Mouse (Mus musculus): ENCODE results near the gene Slc17a5. TPM values are rescaled to one million over a fixed set of nuclear protein-coding genes. Genes with fewer than 3 reads are reported as not detected.

The Slc17a5 gene
- polyA plus RNA-seq, 1 experiment from 2014 or later: 16.6 TPM

- no peaks in the 10 kb centered on the region for H3K27me3 ChIP-seq (replicated peaks; ENCODE audit: control insufficient read depth, insufficient read depth, low read length)
- no peak overlapping the region for H3K4me3 ChIP-seq (replicated peaks; ENCODE audit: low read length)
- no peaks in the 10 kb centered on the region for H3K36me3 ChIP-seq (ENCODE audit: control insufficient read depth, insufficient read depth)
- no peak overlapping the region for H3K27ac ChIP-seq (ENCODE audit: low read length)
- no peaks in the 10 kb centered on the region for H3K9me3 ChIP-seq (ENCODE audit: control insufficient read depth, low read length)
- H3K4me2 ChIP-seq (ENCODE audit: low read length): no peak overlapping the region
- no peak overlapping the region for H3K9ac ChIP-seq (replicated peaks; ENCODE audit: low read depth, low read length)
- ATAC-seq: no peak
- 84% methylated on average over 5 of the region's 5 CpGs for WGBS
- H3K4me1 ChIP-seq (replicated peaks; ENCODE audit: control insufficient read depth, insufficient read depth, low read length): no peaks in the 10 kb centered on the region
Observed at GRCm38 (mm10) chr9:78599927-78600326, 12.1 kb upstream of the Slc17a5 start.

- H3K36me3 ChIP-seq (ENCODE audit: control insufficient read depth, insufficient read depth): no peaks in the 10 kb centered on the region
- WGBS: 6% methylated on average over 5 of the region's 5 CpGs
- no peaks in the 10 kb centered on the region for H3K4me1 ChIP-seq (replicated peaks; ENCODE audit: control insufficient read depth, insufficient read depth, low read length)
- H3K27ac ChIP-seq (ENCODE audit: low read length): no peak overlapping the region
- no peaks in the 10 kb centered on the region for H3K27me3 ChIP-seq (replicated peaks; ENCODE audit: control insufficient read depth, insufficient read depth, low read length)
- no peak overlapping the region for H3K4me2 ChIP-seq (ENCODE audit: low read length)
- no peak overlapping the region for H3K4me3 ChIP-seq (replicated peaks; ENCODE audit: low read length)
- no peaks in the 10 kb centered on the region for H3K9me3 ChIP-seq (ENCODE audit: control insufficient read depth, low read length)
- peak; percentile 59; the same call in 1 of the 2 replicates for ATAC-seq
- H3K9ac ChIP-seq (replicated peaks; ENCODE audit: low read depth, low read length): no peak overlapping the region
Observed at GRCm38 (mm10) chr9:78596834-78597233, 9.0 kb upstream of the Slc17a5 start.

GRCm38 (mm10) chr9:78595769-78596555 lies 8.1 kb upstream of the Slc17a5 start:
- Histone ChIP-seq H3K4me3 (replicated peaks; ENCODE audit: low read length) (no peak overlapping the region), H3K4me1 (replicated peaks; ENCODE audit: control insufficient read depth, insufficient read depth, low read length) (no peaks in the 10 kb centered on the region), H3K27me3 (replicated peaks; ENCODE audit: control insufficient read depth, insufficient read depth, low read length) (no peaks in the 10 kb centered on the region), H3K9ac (replicated peaks; ENCODE audit: low read depth, low read length) (no peak overlapping the region), H3K9me3 (ENCODE audit: control insufficient read depth, low read length) (no peaks in the 10 kb centered on the region), H3K4me2 (ENCODE audit: low read length) (no peak overlapping the region), H3K27ac (ENCODE audit: low read length) (no peak overlapping the region), H3K36me3 (ENCODE audit: control insufficient read depth, insufficient read depth) (no peaks in the 10 kb centered on the region)
- WGBS: 92% methylated on average over 18 of the region's 18 CpGs
- no peak for ATAC-seq

GRCm38 (mm10) chr9:78595257-78595656 lies 7.4 kb upstream of the Slc17a5 start:
- WGBS: 91% methylated on average over 3 of the region's 3 CpGs
- Histone ChIP-seq H3K27me3 (replicated peaks; ENCODE audit: control insufficient read depth, insufficient read depth, low read length) (no peaks in the 10 kb centered on the region), H3K9me3 (ENCODE audit: control insufficient read depth, low read length) (no peaks in the 10 kb centered on the region), H3K9ac (replicated peaks; ENCODE audit: low read depth, low read length) (no peak overlapping the region), H3K27ac (ENCODE audit: low read length) (no peak overlapping the region), H3K36me3 (ENCODE audit: control insufficient read depth, insufficient read depth) (no peaks in the 10 kb centered on the region), H3K4me1 (replicated peaks; ENCODE audit: control insufficient read depth, insufficient read depth, low read length) (no peaks in the 10 kb centered on the region), H3K4me2 (ENCODE audit: low read length) (no peak overlapping the region), H3K4me3 (replicated peaks; ENCODE audit: low read length) (no peak overlapping the region)
- ATAC-seq: no peak

GRCm38 (mm10) chr9:78590471-78590870 lies 2.6 kb upstream of the Slc17a5 start:
- WGBS: 96% methylated on average over 2 of the region's 2 CpGs
- Histone ChIP-seq H3K27ac (ENCODE audit: low read length) (no peak overlapping the region), H3K4me1 (replicated peaks; ENCODE audit: control insufficient read depth, insufficient read depth, low read length) (peaks cover 4% of the 10 kb centered on the region; the same call in 1 of the 2 replicates), H3K36me3 (ENCODE audit: control insufficient read depth, insufficient read depth) (no peaks in the 10 kb centered on the region), H3K4me2 (ENCODE audit: low read length) (no peak overlapping the region), H3K9me3 (ENCODE audit: control insufficient read depth, low read length) (no peaks in the 10 kb centered on the region), H3K4me3 (replicated peaks; ENCODE audit: low read length) (no peak overlapping the region), H3K27me3 (replicated peaks; ENCODE audit: control insufficient read depth, insufficient read depth, low read length) (no peaks in the 10 kb centered on the region), H3K9ac (replicated peaks; ENCODE audit: low read depth, low read length) (no peak overlapping the region)
- no peak for ATAC-seq

DNA sequence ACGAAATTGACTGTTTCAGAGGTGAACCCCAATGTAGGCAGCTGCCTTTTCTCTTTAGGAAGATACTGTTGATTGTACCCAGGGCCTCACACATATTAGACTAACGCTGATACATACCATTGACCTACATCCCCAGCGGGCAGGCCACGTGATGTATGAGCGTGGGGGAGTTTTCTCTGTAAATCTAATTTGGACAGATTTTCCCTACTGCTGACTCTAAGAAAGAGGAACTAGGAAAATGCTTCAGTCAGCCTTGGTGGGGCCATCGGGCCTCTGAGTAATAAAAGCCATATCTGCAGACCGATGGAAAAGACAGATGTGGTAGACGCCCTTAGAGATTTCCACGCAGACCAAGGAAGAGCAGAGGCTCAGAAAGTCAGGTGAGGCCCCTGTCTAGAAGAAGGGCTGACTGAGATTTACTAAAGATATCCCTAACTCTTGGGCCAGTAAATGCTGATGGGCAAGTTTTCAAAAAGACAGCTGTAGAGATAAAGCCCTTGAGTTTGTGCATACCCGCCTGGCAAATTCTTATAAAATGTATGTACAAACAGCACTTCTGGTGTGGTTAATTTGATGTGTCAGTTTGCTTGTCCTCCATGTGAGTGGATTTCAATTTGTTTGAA lies 681 bp upstream of the Slc17a5 start:
- peak; percentile 22 for ATAC-seq
- no peaks in the 10 kb centered on the region; the same call in 1 of the 2 replicates for H3K9me3 ChIP-seq (ENCODE audit: control insufficient read depth, low read length)
- H3K9ac ChIP-seq (replicated peaks; ENCODE audit: low read depth, low read length): no peak overlapping the region; the same call in 1 of the 2 replicates
- peaks cover 4% of the 10 kb centered on the region; the same call in 1 of the 2 replicates for H3K4me1 ChIP-seq (replicated peaks; ENCODE audit: control insufficient read depth, insufficient read depth, low read length)
- H3K27ac ChIP-seq (ENCODE audit: low read length): no peak overlapping the region; the same call in 1 of the 2 replicates
- H3K27me3 ChIP-seq (replicated peaks; ENCODE audit: control insufficient read depth, insufficient read depth, low read length): no peaks in the 10 kb centered on the region
- WGBS: 82% methylated on average over 10 of the region's 10 CpGs
- peak overlapping the region; percentile 82 for H3K4me3 ChIP-seq (replicated peaks; ENCODE audit: low read length)
- no peaks in the 10 kb centered on the region for H3K36me3 ChIP-seq (ENCODE audit: control insufficient read depth, insufficient read depth)
- H3K4me2 ChIP-seq (ENCODE audit: low read length): peak overlapping the region; percentile 62

- Histone ChIP-seq H3K9ac (replicated peaks; ENCODE audit: low read depth, low read length) (peak overlapping the region; percentile 77), H3K27me3 (replicated peaks; ENCODE audit: control insufficient read depth, insufficient read depth, low read length) (no peaks in the 10 kb centered on the region), H3K27ac (ENCODE audit: low read length) (peak overlapping the region; percentile 72), H3K4me3 (replicated peaks; ENCODE audit: low read length) (peak overlapping the region; percentile 82), H3K9me3 (ENCODE audit: control insufficient read depth, low read length) (no peaks in the 10 kb centered on the region; the same call in 1 of the 2 replicates), H3K36me3 (ENCODE audit: control insufficient read depth, insufficient read depth) (no peaks in the 10 kb centered on the region), H3K4me2 (ENCODE audit: low read length) (peak overlapping the region; percentile 62), H3K4me1 (replicated peaks; ENCODE audit: control insufficient read depth, insufficient read depth, low read length) (peaks cover 4% of the 10 kb centered on the region; the same call in 1 of the 2 replicates)
- ATAC-seq: peak; percentile 66
- WGBS: 2% methylated on average over 30 of the region's 31 CpGs
Observed at GRCm38 (mm10) chr9:78587218-78587883, 490 bp downstream of the Slc17a5 start.

DNA sequence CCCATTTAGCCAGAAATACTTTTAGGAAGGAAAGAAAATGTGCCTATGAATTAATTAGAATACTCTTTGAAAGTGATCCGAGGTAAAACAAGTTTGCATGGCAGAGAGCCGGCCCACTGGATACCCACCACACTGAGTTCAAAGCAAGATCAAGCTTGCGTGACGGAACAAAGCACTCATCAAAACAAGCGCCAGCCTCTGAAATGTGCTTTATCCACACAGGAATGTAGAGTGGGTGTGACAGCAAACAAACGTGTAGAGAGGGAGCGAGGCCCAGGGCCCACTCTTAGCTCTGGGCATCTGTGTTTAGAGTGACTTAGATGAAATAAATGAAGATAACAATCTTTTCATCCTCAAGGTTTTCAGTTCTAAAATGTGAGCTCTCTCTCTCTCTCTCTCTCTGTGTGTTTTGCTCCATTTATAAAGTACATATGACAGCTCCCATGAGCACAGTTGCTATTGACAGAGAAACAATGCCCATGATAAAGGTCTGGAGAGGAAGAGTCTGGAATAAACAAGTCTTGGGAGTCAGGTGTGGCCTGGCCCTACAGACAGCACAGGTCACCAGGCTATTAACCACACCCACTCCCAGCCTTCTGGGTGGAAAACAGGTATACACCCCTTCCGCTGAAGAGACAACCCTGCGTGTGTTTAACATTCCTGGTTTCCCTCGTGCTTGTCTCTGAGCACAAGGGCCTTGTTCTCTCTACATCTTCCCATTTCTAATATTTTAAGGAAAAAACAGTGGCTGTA lies 8.0 kb downstream of the Slc17a5 start:
- Histone ChIP-seq H3K9me3 (ENCODE audit: control insufficient read depth, low read length) (no peaks in the 10 kb centered on the region), H3K27me3 (replicated peaks; ENCODE audit: control insufficient read depth, insufficient read depth, low read length) (no peaks in the 10 kb centered on the region), H3K36me3 (ENCODE audit: control insufficient read depth, insufficient read depth) (peaks cover 12% of the 10 kb centered on the region), H3K4me3 (replicated peaks; ENCODE audit: low read length) (no peak overlapping the region), H3K4me1 (replicated peaks; ENCODE audit: control insufficient read depth, insufficient read depth, low read length) (0 out of 2 replicates have a peak, but pooled peaks cover 3% of the 10 kb centered on the region), H3K4me2 (ENCODE audit: low read length) (no peak overlapping the region), H3K27ac (ENCODE audit: low read length) (no peak overlapping the region), H3K9ac (replicated peaks; ENCODE audit: low read depth, low read length) (no peak overlapping the region)
- WGBS: 43% methylated on average over 10 of the region's 10 CpGs
- no peak; the same call in 1 of the 2 replicates for ATAC-seq
